Mouse (Mus musculus) macrophage (primary cell): ENCODE data around the gene Hnrnpdl. TPM values are rescaled to one million over a fixed set of nuclear protein-coding genes. Genes with fewer than 3 reads are reported as not detected.

ENCODE experiments used
- H3K27ac ChIP-seq: fragments of 350-480 bp; formaldehyde crosslinking; 2 replicates; pipeline ENCODE4 v1.9.0; 2021
- H3K36me3 ChIP-seq: fragments of 350-480 bp; formaldehyde crosslinking; 2 replicates; pipeline ENCODE4 v1.9.0; 2021; ENCODE audit errors: inconsistent target
- H3K4me3 ChIP-seq: fragments of 350-480 bp; formaldehyde crosslinking; 2 replicates; pipeline ENCODE4 v1.9.0; 2021; ENCODE audit errors: inconsistent target
- H3K79me2 ChIP-seq: fragments of 350-480 bp; formaldehyde crosslinking; 2 replicates; pipeline ENCODE4 v1.9.0; 2021; ENCODE audit errors: inconsistent target
- WGBS: methylation state at CpG from one replicate; pipeline ENCODE4 v1.1.7; 2026; ENCODE audit warnings: inconsistent platforms; ENCODE audit not compliant: missing documents; 5-methylcytosine and 5-hydroxymethylcytosine counted together
- polyA plus RNA-seq: library from polyadenylated mRNA; stranded (reverse); fragments of 250-400 nt; gene quantifications from 3 replicates; pipeline ENCODE4 v1.2.4, GENCODE M21; 2018; ENCODE audit warnings: inconsistent platforms

Gene Hnrnpdl
- polyA plus RNA-seq, 1 experiment from 2014 or later: 143 TPM

DNA sequence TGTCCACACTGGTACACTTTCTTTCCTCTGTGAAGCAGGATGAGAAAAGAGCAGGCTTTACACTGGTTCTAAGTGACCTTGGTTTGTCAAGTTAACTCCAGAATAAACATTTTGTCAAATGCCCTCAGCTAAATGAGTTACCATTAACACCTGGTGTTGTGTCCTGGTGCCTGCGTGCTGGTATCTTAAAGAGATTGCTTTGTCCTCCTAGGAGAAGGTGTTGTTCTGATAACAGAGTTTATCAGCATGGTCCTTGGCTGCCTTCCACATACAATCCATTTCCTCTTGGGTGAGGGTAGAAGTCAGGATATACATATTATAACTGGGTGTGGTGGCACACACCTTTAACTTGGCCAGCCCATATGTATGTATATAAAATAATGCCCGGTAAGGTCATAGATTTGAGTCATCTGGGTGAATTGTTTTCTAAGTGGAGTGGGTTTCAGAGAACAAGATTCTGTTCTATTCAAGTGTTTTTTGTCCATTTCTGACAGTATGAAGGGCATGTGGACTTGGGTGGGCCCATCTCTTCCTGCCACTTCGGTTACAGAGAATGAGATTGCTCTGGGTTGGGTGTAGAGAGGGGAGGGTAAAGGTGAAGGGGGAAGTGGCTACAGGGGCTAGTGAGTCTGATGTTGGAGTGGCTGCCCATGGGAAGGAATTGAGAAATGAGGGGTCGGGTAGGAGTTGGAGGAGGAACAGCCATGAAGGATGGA, 33.0 kb downstream of the Hnrnpdl start:
- Histone ChIP-seq H3K27ac (no peak overlapping the region), H3K79me2 (no peaks in the 10 kb centered on the region), H3K36me3 (no peaks in the 10 kb centered on the region), H3K4me3 (no peak overlapping the region)
- WGBS: 81% methylated on average over 4 of the region's 4 CpGs

DNA sequence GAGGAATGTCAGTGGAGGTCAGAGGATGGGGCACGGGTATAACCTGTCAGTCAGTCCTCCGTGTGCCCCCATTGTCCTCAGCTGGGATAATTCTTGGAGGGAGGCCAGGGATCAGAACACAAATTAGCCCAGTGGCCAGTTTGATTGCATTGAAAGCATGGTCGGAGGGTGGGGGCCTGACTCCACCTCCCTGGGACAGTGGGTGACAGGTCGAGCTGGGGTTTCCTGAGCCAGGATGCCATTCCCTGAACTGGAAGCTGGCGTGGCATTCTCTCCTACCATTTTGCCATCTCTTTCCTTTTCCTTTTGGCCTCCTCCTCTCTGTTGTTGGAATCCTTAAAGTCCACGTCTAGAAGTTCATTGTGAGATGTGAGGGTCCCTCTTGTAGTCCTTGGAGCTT, 33.6 kb downstream of the Hnrnpdl start:
- Histone ChIP-seq H3K27ac (no peak overlapping the region), H3K4me3 (no peak overlapping the region), H3K79me2 (no peaks in the 10 kb centered on the region), H3K36me3 (no peaks in the 10 kb centered on the region)
- WGBS: 95% methylated on average over 5 of the region's 6 CpGs

DNA sequence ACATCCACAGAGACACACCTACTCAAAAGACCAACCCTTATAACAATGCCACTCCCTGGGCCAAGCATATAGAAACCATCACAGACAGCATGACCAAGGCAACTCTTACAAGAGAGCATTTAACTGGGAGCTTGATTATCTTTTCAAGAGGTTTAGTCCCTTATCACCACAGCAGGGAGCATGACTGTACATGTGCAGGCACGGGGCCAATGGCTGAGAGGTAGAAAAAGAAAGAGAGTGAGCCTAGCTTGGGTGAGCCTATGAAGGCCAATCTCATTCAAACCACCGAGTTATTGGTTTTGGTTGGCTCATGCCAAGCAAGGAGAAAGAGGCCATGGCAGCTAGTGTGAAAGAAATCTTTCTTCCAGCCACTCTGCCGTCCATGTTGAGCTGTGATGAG, 34.0 kb downstream of the Hnrnpdl start:
- H3K27ac ChIP-seq: no peak overlapping the region
- H3K79me2 ChIP-seq: no peaks in the 10 kb centered on the region
- 78% methylated on average over 3 of the region's 3 CpGs for WGBS

DNA sequence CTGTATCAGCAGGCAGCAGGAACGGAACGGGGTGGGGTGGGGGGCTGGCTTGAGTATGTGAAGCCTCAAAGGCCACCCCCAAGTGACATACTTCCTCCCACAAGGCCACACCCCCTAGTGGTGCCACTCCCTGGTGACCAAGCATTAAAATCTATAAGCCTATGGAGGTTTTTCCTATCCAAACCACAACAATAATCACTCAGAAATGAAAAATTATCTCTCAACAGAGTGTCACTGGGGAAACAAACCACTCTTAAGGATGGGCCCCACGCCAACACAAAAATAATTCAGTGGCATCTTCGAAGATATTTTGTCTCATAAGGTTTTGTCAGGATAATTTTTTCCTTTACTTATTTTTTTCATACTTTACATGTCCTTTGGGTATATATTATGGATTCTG, 35.6 kb downstream of the Hnrnpdl start:
- no peak overlapping the region for H3K4me3 ChIP-seq
- H3K27ac ChIP-seq: no peak overlapping the region
- H3K36me3 ChIP-seq: no peaks in the 10 kb centered on the region
- H3K79me2 ChIP-seq: no peaks in the 10 kb centered on the region
- 98% methylated on average over 4 of the region's 4 CpGs for WGBS

More for the DNA sequence above, 34.0 kb downstream of the Hnrnpdl start:
- Histone ChIP-seq H3K4me3 (no peak overlapping the region), H3K36me3 (no peaks in the 10 kb centered on the region)

DNA sequence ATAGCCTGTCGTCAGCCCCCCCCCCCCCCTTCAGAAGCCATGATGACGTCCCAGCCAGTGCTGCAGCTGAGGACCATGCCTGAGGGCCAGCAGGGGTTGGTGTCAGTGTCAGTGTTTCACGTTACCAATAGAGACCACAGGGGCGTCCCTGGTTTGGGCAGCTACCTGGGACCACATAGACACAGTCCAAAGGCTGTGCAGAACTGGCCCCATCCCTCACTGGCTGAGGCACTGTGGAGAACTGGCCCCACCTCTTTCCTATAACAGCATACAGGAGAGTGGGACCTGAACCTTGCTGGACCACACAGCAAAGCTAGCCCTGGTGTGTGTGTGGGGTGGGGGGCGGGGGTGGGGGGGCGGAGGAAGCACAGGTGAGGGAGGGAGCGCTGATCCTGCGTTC, 39.0 kb downstream of the Hnrnpdl start:
- 92% methylated on average over 5 of the region's 8 CpGs for WGBS
- no peaks in the 10 kb centered on the region for H3K79me2 ChIP-seq
- H3K4me3 ChIP-seq: no peak overlapping the region
- no peaks in the 10 kb centered on the region for H3K36me3 ChIP-seq
- no peak overlapping the region for H3K27ac ChIP-seq

DNA sequence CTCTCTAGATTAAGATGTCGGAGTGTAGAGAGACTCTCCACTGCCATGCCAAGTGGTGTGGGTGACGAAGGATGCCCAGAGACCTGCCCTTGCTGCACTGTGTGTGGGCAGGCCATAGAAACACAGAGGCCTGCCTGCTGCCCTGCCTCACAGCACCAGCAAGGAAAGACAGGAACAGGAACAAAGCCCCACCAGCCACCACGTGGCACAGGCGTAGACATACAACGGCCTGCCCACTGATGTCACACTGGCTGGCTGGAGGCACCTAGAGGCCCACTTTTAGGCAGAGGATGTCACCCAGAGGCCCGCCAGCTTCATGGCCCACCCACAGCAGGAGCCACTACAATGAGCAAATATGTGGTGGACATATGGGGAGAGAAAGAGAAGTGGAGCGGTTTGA, 39.4 kb downstream of the Hnrnpdl start:
- H3K79me2 ChIP-seq: no peaks in the 10 kb centered on the region
- no peak overlapping the region for H3K27ac ChIP-seq
- H3K4me3 ChIP-seq: no peak overlapping the region
- H3K36me3 ChIP-seq: no peaks in the 10 kb centered on the region
- 80% methylated on average over 7 of the region's 7 CpGs for WGBS

DNA sequence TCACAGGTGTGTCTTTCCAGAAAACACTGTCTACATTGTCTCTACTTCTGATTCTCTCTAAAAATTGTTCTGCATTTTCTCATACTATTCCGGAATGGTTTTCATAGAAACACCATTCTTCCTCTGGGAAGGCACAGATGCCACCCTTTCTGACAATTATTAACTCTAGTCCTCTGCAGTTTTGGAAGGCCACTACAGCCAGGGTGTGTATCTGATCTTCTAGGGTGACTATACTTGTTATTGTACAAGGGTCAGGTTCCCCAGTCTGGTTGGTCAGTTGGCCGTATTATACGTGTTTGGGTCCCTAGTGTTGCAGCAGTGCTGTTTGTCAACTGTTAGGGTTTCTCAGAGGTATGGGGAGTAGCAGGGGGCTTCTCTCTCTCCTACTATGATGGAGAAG, 44.8 kb downstream of the Hnrnpdl start:
- Histone ChIP-seq H3K79me2 (no peaks in the 10 kb centered on the region), H3K4me3 (no peak overlapping the region), H3K36me3 (no peaks in the 10 kb centered on the region), H3K27ac (no peak overlapping the region)
- 95% methylated on average over 3 of the region's 3 CpGs for WGBS

DNA sequence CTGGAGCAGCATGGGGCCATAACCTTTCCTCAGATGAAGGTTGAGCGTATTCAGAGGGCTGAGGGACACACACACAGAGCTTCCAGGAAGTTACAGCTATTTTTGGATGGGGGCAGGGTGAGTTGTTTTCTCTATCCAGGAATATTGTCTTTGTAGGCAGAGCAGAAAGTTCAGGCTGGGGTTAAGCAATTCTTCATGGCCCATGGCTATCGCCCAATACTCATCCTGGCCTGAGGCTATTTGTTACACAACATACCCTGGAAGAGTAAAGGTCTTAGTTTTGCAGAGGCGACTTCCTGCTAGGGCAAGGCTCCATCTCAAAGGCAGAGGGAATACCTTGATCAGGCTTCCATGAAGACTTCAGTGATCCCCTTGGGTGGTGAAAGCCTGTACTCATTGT, 45.3 kb downstream of the Hnrnpdl start:
- H3K36me3 ChIP-seq: no peaks in the 10 kb centered on the region
- H3K79me2 ChIP-seq: no peaks in the 10 kb centered on the region
- no peak overlapping the region for H3K4me3 ChIP-seq
- 94% methylated on average over 3 of the region's 3 CpGs for WGBS
- H3K27ac ChIP-seq: no peak overlapping the region

Other genes with a start within 250 kb of the Hnrnpdl start
- gene Vamp9, start 133.4 kb downstream of the Hnrnpdl start, polyA plus RNA-seq: not detected in 3 replicates
- gene Hnrnpd, start 60.7 kb downstream of the Hnrnpdl start, polyA plus RNA-seq: 128 to 349 TPM (median 265 TPM) in 3 replicates
- gene 4930524J08Rik, start 60.6 kb downstream of the Hnrnpdl start, polyA plus RNA-seq: 0.43 to 2.0 TPM (median 0.88 TPM) in 3 replicates
- gene Enoph1, start 321 bp upstream of the Hnrnpdl start, polyA plus RNA-seq: 16.4 to 24.9 TPM (median 18.8 TPM) in 3 replicates
- 0.11 TPM in 1 of 3 replicates, not detected in the others for gene Tmem150c, start 120.1 kb upstream of the Hnrnpdl start, polyA plus RNA-seq